Mouse (Mus musculus) kidney, embryonic 16.5 days (tissue): Measurements from ENCODE around the gene Snap25. TPM values are rescaled to one million over a fixed set of nuclear protein-coding genes. Genes with fewer than 3 reads are reported as not detected.

Source experiments
- ATAC-seq: fragments of 200-750 bp; cut with Nextera tagmentation; 2 replicates; pipeline ENCODE4 v1.8.0; 2017; ENCODE audit warnings: moderate TSS enrichment; ENCODE audit not compliant: low FRiP score, low TSS enrichment
- H3K27ac ChIP-seq: fragments of 300-500 bp; sonication (generic); 2 replicates; pipeline ENCODE4 v1.5.1; 2014; ENCODE audit warnings: low read length
- H3K27me3 ChIP-seq: fragments of 300-500 bp; sonication (generic); 2 replicates; pipeline ENCODE4 v1.6.1; 2014; ENCODE audit warnings: low read length, control low read depth, mixed read lengths; ENCODE audit not compliant: insufficient read depth
- H3K36me3 ChIP-seq: fragments of 300-500 bp; sonication (generic); 2 replicates; pipeline ENCODE4 v1.6.1; 2014; ENCODE audit warnings: low read length, control low read depth, mixed read lengths; ENCODE audit not compliant: insufficient read depth
- H3K4me1 ChIP-seq: fragments of 300-500 bp; sonication (generic); 2 replicates; pipeline ENCODE4 v1.6.1; 2014; ENCODE audit warnings: low read length, control low read depth, mixed read lengths; ENCODE audit not compliant: insufficient read depth
- H3K4me2 ChIP-seq: fragments of 300-500 bp; sonication (generic); replicated peaks from 2 replicates; pipeline ENCODE4 v1.6.1; 2014; ENCODE audit warnings: low read depth, low read length
- H3K4me3 ChIP-seq: fragments of 300-500 bp; sonication (generic); 2 replicates; pipeline ENCODE4 v1.5.1; 2014; ENCODE audit warnings: mild to moderate bottlenecking, low read length
- H3K9ac ChIP-seq: fragments of 300-500 bp; sonication (generic); replicated peaks from 2 replicates; pipeline ENCODE4 v1.6.1; 2014; ENCODE audit warnings: low read length
- H3K9me3 ChIP-seq: fragments of 300-500 bp; sonication (generic); 2 replicates; pipeline ENCODE4 v1.6.1; 2016; ENCODE audit warnings: low read length, control low read depth
- WGBS: fragments of 180-500 bp; shearing (Covaris S2); extraction: QIAGEN DNeasy Blood & Tissue Kit; methylation state at CpG from one replicate; pipeline ENCODE4 v1.1.7; 2014; 5-methylcytosine and 5-hydroxymethylcytosine counted together
- polyA plus RNA-seq: library from polyadenylated mRNA; unstranded; fragments of >200 nt; fragmentation: Nextera tagmentation; extraction: Ambion mirVana; gene quantifications from 2 replicates; pipeline ENCODE4 v1.2.1, GENCODE M21; 2015

Snap25 gene
- polyA plus RNA-seq, 1 experiment from 2014 or later = 1.2 TPM

GRCm38 (mm10) chr2:136745327-136745994 is 32.2 kb downstream of the Snap25 start:
- WGBS = 63% methylated on average over 7 of the region's 7 CpGs
- ATAC-seq = no peak
- H3K27ac ChIP-seq = no peak overlapping the region
- H3K9ac ChIP-seq = no peak overlapping the region
- no peaks in the 10 kb centered on the region for H3K9me3 ChIP-seq
- no peak overlapping the region for H3K4me3 ChIP-seq
- no peaks in the 10 kb centered on the region for H3K4me1 ChIP-seq
- H3K36me3 ChIP-seq = no peaks in the 10 kb centered on the region
- H3K4me2 ChIP-seq = no peak overlapping the region
- H3K27me3 ChIP-seq = no peaks in the 10 kb centered on the region

DNA sequence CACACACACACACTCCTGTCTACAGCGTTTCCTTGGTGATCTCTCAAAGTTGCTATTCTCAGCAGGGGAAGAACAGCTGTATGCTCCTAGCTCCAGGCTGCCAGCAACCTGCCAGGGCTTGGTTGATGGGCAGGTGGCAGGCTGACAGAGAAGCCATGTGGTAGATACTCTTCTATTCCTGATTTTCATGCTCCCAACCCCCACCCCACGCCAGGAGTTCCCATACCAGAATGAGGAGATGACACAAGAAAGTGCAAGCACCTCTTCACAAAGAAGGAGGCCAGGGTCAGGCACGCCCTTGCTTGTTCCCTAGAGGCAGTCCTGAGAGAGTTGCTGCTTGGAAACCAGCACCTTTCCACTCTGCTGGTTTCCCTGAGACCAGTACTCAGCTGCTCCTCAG is 40.4 kb downstream of the Snap25 start:
- H3K4me2 ChIP-seq = no peak overlapping the region
- WGBS = 48% methylated on average over 3 of the region's 3 CpGs
- H3K4me1 ChIP-seq = no peaks in the 10 kb centered on the region
- no peak overlapping the region for H3K9ac ChIP-seq
- no peak overlapping the region for H3K4me3 ChIP-seq
- H3K36me3 ChIP-seq = no peaks in the 10 kb centered on the region
- H3K27me3 ChIP-seq = no peaks in the 10 kb centered on the region
- no peaks in the 10 kb centered on the region for H3K9me3 ChIP-seq
- no peak for ATAC-seq
- no peak overlapping the region for H3K27ac ChIP-seq

- Histone ChIP-seq H3K9ac (no peak overlapping the region), H3K36me3 (no peaks in the 10 kb centered on the region), H3K4me2 (no peak overlapping the region), H3K9me3 (no peaks in the 10 kb centered on the region), H3K4me3 (no peak overlapping the region), H3K27me3 (no peaks in the 10 kb centered on the region), H3K27ac (no peak overlapping the region), H3K4me1 (no peaks in the 10 kb centered on the region)
- 87% methylated on average over 5 of the region's 5 CpGs for WGBS
- no peak for ATAC-seq
Observed at GRCm38 (mm10) chr2:136758809-136759551, 45.7 kb downstream of the Snap25 start.

GRCm38 (mm10) chr2:136778156-136778555 is 64.9 kb downstream of the Snap25 start:
- Histone ChIP-seq H3K36me3 (no peaks in the 10 kb centered on the region), H3K27ac (no peak overlapping the region), H3K4me2 (no peak overlapping the region), H3K4me1 (no peaks in the 10 kb centered on the region), H3K9ac (no peak overlapping the region), H3K4me3 (no peak overlapping the region), H3K9me3 (no peaks in the 10 kb centered on the region), H3K27me3 (no peaks in the 10 kb centered on the region)
- 74% methylated on average over 2 of the region's 2 CpGs for WGBS
- no peak for ATAC-seq

DNA sequence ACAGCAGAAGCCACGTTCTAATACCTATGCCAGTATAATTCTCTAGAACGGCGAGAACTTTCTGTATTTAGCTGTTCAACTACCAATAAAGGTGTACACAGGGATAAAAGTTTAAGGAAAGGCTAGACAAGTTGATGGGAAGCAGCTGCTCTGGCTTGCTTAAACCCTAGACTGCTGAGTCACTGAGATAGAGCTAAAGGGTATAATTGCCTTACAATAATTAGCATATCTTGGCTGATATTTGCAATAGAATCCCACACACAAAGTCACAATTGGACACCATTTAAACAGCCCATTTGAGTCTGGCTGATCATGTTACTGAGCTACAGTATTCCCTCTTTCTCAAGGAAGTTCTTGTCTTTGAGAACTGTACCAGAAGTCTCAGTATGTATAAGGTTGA is 65.4 kb downstream of the Snap25 start:
- Histone ChIP-seq H3K9me3 (no peaks in the 10 kb centered on the region), H3K4me3 (no peak overlapping the region), H3K27ac (no peak overlapping the region), H3K4me2 (no peak overlapping the region), H3K4me1 (no peaks in the 10 kb centered on the region), H3K27me3 (no peaks in the 10 kb centered on the region), H3K9ac (no peak overlapping the region), H3K36me3 (no peaks in the 10 kb centered on the region)
- ATAC-seq = no peak
- 81% methylated on average over 3 of the region's 3 CpGs for WGBS

GRCm38 (mm10) chr2:136780268-136780667 is 67.0 kb downstream of the Snap25 start:
- no peak overlapping the region for H3K27ac ChIP-seq
- no peak overlapping the region for H3K4me2 ChIP-seq
- H3K4me3 ChIP-seq = no peak overlapping the region
- ATAC-seq = no peak
- H3K27me3 ChIP-seq = no peaks in the 10 kb centered on the region
- no peaks in the 10 kb centered on the region for H3K36me3 ChIP-seq
- H3K4me1 ChIP-seq = no peaks in the 10 kb centered on the region
- H3K9me3 ChIP-seq = no peaks in the 10 kb centered on the region
- H3K9ac ChIP-seq = no peak overlapping the region

DNA sequence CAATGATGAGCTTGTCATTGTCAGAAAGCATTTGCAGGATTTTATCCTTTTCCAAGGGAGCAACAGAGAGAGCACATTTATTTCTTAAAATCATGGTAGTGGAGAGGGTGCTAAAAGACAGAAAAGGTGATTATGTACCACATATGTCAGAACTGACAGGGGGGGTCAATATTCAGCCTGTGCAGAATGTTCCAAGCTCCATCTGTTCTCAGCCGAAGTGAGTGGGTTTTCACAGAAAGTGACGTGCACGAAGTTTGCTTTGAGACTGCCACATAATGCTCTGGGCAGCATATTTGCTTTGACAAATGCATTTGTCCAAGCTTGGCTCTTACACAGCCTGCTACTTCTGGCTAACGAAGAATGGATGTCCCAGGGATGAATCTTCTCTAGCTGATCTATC is 71.1 kb downstream of the Snap25 start:
- Histone ChIP-seq H3K9me3 (no peaks in the 10 kb centered on the region), H3K4me3 (no peak overlapping the region), H3K36me3 (no peaks in the 10 kb centered on the region), H3K4me2 (no peak overlapping the region), H3K27ac (no peak overlapping the region), H3K27me3 (no peaks in the 10 kb centered on the region), H3K4me1 (no peaks in the 10 kb centered on the region), H3K9ac (no peak overlapping the region)
- ATAC-seq = no peak
- 85% methylated on average over 4 of the region's 4 CpGs for WGBS

DNA sequence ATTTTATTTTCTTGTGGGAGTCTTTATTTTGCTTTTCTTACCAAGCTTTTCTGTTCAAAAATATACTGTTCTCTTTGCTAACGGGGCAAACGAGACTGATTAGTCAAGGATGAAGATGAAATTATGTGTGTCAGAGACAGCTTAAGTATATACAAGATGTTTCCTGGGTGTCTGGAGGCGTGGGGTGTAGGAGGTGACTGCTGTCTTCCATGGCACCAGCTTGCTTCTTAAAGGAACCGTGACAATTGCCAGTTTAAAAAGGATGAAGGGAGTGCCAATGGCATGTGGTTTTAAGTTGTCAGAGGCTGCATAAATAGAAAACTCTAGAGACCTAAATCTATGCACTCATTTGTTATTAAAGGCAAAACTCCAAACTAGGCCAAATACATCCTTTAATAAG is 75.1 kb downstream of the Snap25 start:
- Histone ChIP-seq H3K27ac (no peak overlapping the region), H3K9ac (no peak overlapping the region), H3K4me3 (no peak overlapping the region), H3K27me3 (no peaks in the 10 kb centered on the region), H3K4me1 (no peaks in the 10 kb centered on the region), H3K36me3 (no peaks in the 10 kb centered on the region), H3K9me3 (no peaks in the 10 kb centered on the region), H3K4me2 (no peak overlapping the region)
- WGBS = 37% methylated on average over 4 of the region's 4 CpGs
- no peak for ATAC-seq

DNA sequence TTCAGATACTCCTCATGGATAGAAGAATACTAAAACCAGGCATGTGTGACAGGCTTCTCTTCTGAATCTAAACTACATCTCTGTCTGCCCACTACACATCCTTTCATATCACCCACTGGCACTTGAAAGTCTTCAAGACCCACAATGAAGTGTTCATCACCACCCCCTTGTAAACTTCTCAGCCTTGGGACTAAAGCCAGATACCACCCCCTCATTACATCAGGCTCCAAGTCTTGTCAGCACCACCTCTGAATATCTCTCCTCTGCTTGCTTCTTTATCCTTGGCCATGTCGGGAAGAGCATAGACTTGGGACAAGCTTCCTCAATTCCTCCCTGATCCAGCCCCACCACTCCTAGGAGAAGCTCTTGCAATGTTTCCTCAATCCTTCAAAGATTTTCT is 83.3 kb downstream of the Snap25 start:
- no peak overlapping the region for H3K9ac ChIP-seq
- 69% methylated on average over 1 of the region's 1 CpGs for WGBS
- H3K36me3 ChIP-seq = no peaks in the 10 kb centered on the region
- no peaks in the 10 kb centered on the region for H3K9me3 ChIP-seq
- H3K4me3 ChIP-seq = no peak overlapping the region
- H3K27ac ChIP-seq = no peak overlapping the region
- no peaks in the 10 kb centered on the region for H3K27me3 ChIP-seq
- H3K4me2 ChIP-seq = no peak overlapping the region
- H3K4me1 ChIP-seq = no peaks in the 10 kb centered on the region
- ATAC-seq = no peak

- Histone ChIP-seq H3K9me3 (no peaks in the 10 kb centered on the region), H3K4me2 (no peak overlapping the region), H3K9ac (no peak overlapping the region), H3K27me3 (no peaks in the 10 kb centered on the region), H3K36me3 (no peaks in the 10 kb centered on the region), H3K27ac (no peak overlapping the region), H3K4me3 (no peak overlapping the region), H3K4me1 (no peaks in the 10 kb centered on the region)
- ATAC-seq = no peak
- 61% methylated on average over 2 of the region's 2 CpGs for WGBS
Observed at GRCm38 (mm10) chr2:136798887-136799430, 85.7 kb downstream of the Snap25 start.
